Comparison of ENCODE assay signal across 8 mouse cellular contexts in genomic region chr10:71284511-71285125, GRCm38 (mm10). TPM values are rescaled to one million over a fixed set of nuclear protein-coding genes. Genes with fewer than 3 reads are reported as not detected.
DNase-seq lines count a peak whose midpoint lies in the region; ATAC-seq and TF ChIP-seq lines count a peak whose summit lies in the region.

No protein-coding gene starts in this region.

- H3K9ac ChIP-seq in midbrain, embryonic 15.5 days, result peak overlapping the region; percentile 96

- no peaks in the 10 kb centered on the region for H3K27me3 ChIP-seq in midbrain, embryonic 15.5 days (replicated peaks)

- H3K4me2 ChIP-seq in midbrain, embryonic 15.5 days, result peak overlapping the region; percentile 71

- 0 out of 2 replicates have a peak, but pooled peaks cover 2% of the 10 kb centered on the region for H3K36me3 ChIP-seq in midbrain, embryonic 15.5 days (replicated peaks)

- ATAC-seq in granulocyte monocyte progenitor cell, adult 5-6 weeks (replicated peaks; ENCODE audit: poor library complexity, severe bottlenecking), result peak; percentile 33
- ATAC-seq in midbrain, embryonic 15.5 days (replicated peaks), result peak; percentile 84

- peak; percentile 69 for DNase-seq in gastrocnemius, adult 18-20 months (ENCODE audit: low spot score)
- DNase-seq in gastrocnemius, postnatal 4 days (ENCODE audit: low spot score in 2 of 2), result no peak
- DNase-seq in 416B (ENCODE audit: low read depth), result peak; percentile 31
- peak; percentile 56 for DNase-seq in kidney, postnatal 10 days
- DNase-seq in left cerebral cortex, adult 11 months (ENCODE audit: low spot score), result no peak

- peak overlapping the region; percentile 80 for H3K4me3 ChIP-seq in cortical plate, adult 2 months (ENCODE audit: insufficient read depth, low read length)
- H3K4me3 ChIP-seq in midbrain, embryonic 15.5 days, result peak overlapping the region; percentile 78

- peaks cover 6% of the 10 kb centered on the region; the same call in 1 of the 2 replicates for H3K4me1 ChIP-seq in cortical plate, adult 2 months (ENCODE audit: control insufficient read depth, insufficient read depth, low read length)
- H3K4me1 ChIP-seq in midbrain, embryonic 15.5 days, result peaks cover 42% of the 10 kb centered on the region

- 0 out of 2 replicates have a peak overlapping the region, but pooled peaks have one; percentile 11 for H3K27ac ChIP-seq in cortical plate, adult 2 months (ENCODE audit: insufficient read depth, low read length)
- peak overlapping the region; percentile 88 for H3K27ac ChIP-seq in midbrain, embryonic 15.5 days

- TF ChIP-seq CTCF in cortical plate, adult 2 months (IDR thresholded peaks at IDR 0.05; ENCODE audit: extremely low read depth, insufficient read depth, low read length), result no peak

- no peak for TF ChIP-seq POLR2A in cortical plate, adult 2 months (IDR thresholded peaks at IDR 0.05; ENCODE audit: extremely low read depth, insufficient read depth, low read length)

- 0% methylated on average over 41 of the region's 41 CpGs for WGBS in midbrain, embryonic 15.5 days

- H3K9me3 ChIP-seq in midbrain, embryonic 15.5 days, result no peaks in the 10 kb centered on the region

RNA-seq across cellular contexts. Expression of gene Ube2d1, which starts 0.4 kb away (rescaled TPM):
- 100 to 1,000 TPM; 170 to 210 TPM for total RNA-seq in gastrocnemius, adult 18-20 months (2021)
- total RNA-seq in gastrocnemius, postnatal 4 days (2021), result 10 to 100 TPM; 71.0 to 88.4 TPM
- polyA plus RNA-seq in cortical plate, adult 2 months (2012; rRNA removed), result 104 TPM in 2 replicates
- total RNA-seq in granulocyte monocyte progenitor cell, adult 5-6 weeks (2014; fragmentation: Nextera tagmentation), result 40.5 and 61.7 TPM in 2 replicates
- total RNA-seq in granulocyte monocyte progenitor cell, adult 5-6 weeks (2017), result 11.2 and 15.2 TPM in 2 replicates
- polyA plus RNA-seq in midbrain, embryonic 15.5 days (2015; fragmentation: Nextera tagmentation; extraction: Ambion mirVana), result 169 and 180 TPM in 2 replicates

RNA-seq across cellular contexts. Expression of gene Tfam, which starts 46.5 kb away (rescaled TPM):
- total RNA-seq in gastrocnemius, adult 18-20 months (2021), result 10 to 100 TPM; 52.5 to 63.0 TPM
- total RNA-seq in gastrocnemius, postnatal 4 days (2021), result 10 to 100 TPM; 56.9 to 57.7 TPM
- polyA plus RNA-seq in cortical plate, adult 2 months (2012; rRNA removed), result 19.4 and 20.0 TPM in 2 replicates
- 52.6 and 71.6 TPM in 2 replicates for total RNA-seq in granulocyte monocyte progenitor cell, adult 5-6 weeks (2014; fragmentation: Nextera tagmentation)
- total RNA-seq in granulocyte monocyte progenitor cell, adult 5-6 weeks (2017), result 73.2 and 91.8 TPM in 2 replicates
- polyA plus RNA-seq in midbrain, embryonic 15.5 days (2015; fragmentation: Nextera tagmentation; extraction: Ambion mirVana), result 42.0 and 51.4 TPM in 2 replicates

Comparison
In these comparisons a context has a peak if more than half of its experiments do, and no peak if none do; other contexts are left out.
1. DNase-seq: peak in gastrocnemius, adult 18-20 months (single experiment), 416B (single experiment) and kidney, postnatal 10 days (single experiment); none in gastrocnemius, postnatal 4 days (0 of 2) and left cerebral cortex, adult 11 months (single experiment).